Mouse (Mus musculus): ENCODE data around the gene Slc8a2.

- no peak for TF ChIP-seq POLR2A (IDR thresholded peaks at IDR 0.05; ENCODE audit: control insufficient read depth, extremely low read depth, insufficient read depth, low read length, poor library complexity)
- no peak for TF ChIP-seq CTCF (IDR thresholded peaks at IDR 0.05; ENCODE audit: borderline replicate concordance, control insufficient read depth, extremely low read depth, insufficient read depth, low read length, poor library complexity)
These were observed 43.5 kb downstream of the Slc8a2 start for GRCm38 (mm10) chr7:16173146-16173545.

Measured in thymus, adult 2 months (tissue).